Mouse (Mus musculus) heart, adult 8-10 months (tissue): ENCODE data around the gene Eif4g3. TPM values are rescaled to one million over a fixed set of nuclear protein-coding genes. Genes with fewer than 3 reads are reported as not detected.

Experiments
- DNase-seq: peaks from one replicate; pipeline ENCODE4 v3.0.0; 2022; ENCODE audit warnings: low spot score
- total RNA-seq, 4 experiments: library from RNA; stranded (reverse); gene quantifications; 2 replicates each; pipeline ENCODE4 v1.2.4; 2022

Gene Eif4g3
- total RNA-seq, 4 experiments from 2014 or later = 36.5 to 42.9 (median 41.0) TPM

- DNase-seq = no peak
Observed at GRCm38 (mm10) chr4:138153980-138154379, 161.2 kb downstream of the Eif4g3 start.

- no peak for DNase-seq
Observed at GRCm38 (mm10) chr4:138160918-138161317, 168.1 kb downstream of the Eif4g3 start.

GRCm38 (mm10) chr4:138161550-138161949 is 168.7 kb downstream of the Eif4g3 start:
- no peak for DNase-seq

- DNase-seq = no peak
Observed at GRCm38 (mm10) chr4:138163836-138164235, 171.0 kb downstream of the Eif4g3 start.

- no peak for DNase-seq
Observed at GRCm38 (mm10) chr4:138164860-138165259, 172.0 kb downstream of the Eif4g3 start.

GRCm38 (mm10) chr4:138166519-138166918 is 173.7 kb downstream of the Eif4g3 start:
- no peak for DNase-seq

- no peak for DNase-seq
Observed at GRCm38 (mm10) chr4:138168162-138168561, 175.3 kb downstream of the Eif4g3 start.

- no peak for DNase-seq
Observed at GRCm38 (mm10) chr4:138169420-138169819, 176.6 kb downstream of the Eif4g3 start.

GRCm38 (mm10) chr4:138172686-138173085 is 179.9 kb downstream of the Eif4g3 start:
- no peak for DNase-seq

GRCm38 (mm10) chr4:138179391-138179790 is 186.6 kb downstream of the Eif4g3 start:
- no peak for DNase-seq

- no peak for DNase-seq
Observed at GRCm38 (mm10) chr4:138180719-138181118, 187.9 kb downstream of the Eif4g3 start.

- DNase-seq = no peak
Observed at GRCm38 (mm10) chr4:138184056-138184455, 191.2 kb downstream of the Eif4g3 start.

GRCm38 (mm10) chr4:138184573-138184981 is 191.8 kb downstream of the Eif4g3 start:
- peak; percentile 11 for DNase-seq

- no peak for DNase-seq
Observed at GRCm38 (mm10) chr4:138185961-138186360, 193.1 kb downstream of the Eif4g3 start.

GRCm38 (mm10) chr4:138187995-138188394 is 195.2 kb downstream of the Eif4g3 start:
- DNase-seq = no peak

GRCm38 (mm10) chr4:138192561-138192960 is 199.7 kb downstream of the Eif4g3 start:
- no peak for DNase-seq

- no peak for DNase-seq
Observed at GRCm38 (mm10) chr4:138200769-138201168, 207.9 kb downstream of the Eif4g3 start.

- DNase-seq = no peak
Observed at GRCm38 (mm10) chr4:138201696-138202095, 208.9 kb downstream of the Eif4g3 start.

GRCm38 (mm10) chr4:138210116-138210515 is 217.3 kb downstream of the Eif4g3 start:
- DNase-seq = no peak

- no peak for DNase-seq
Observed at GRCm38 (mm10) chr4:138213861-138214260, 221.0 kb downstream of the Eif4g3 start.

GRCm38 (mm10) chr4:138215671-138216199 is 222.9 kb downstream of the Eif4g3 start:
- DNase-seq = no peak

GRCm38 (mm10) chr4:138216200-138216890 is 223.5 kb downstream of the Eif4g3 start, which contains the start of gene Hp1bp3:
Hp1bp3 (plus strand) TSS chr4:138216296.
- peak; percentile 57 for DNase-seq

- peak; percentile 97 for DNase-seq
Observed at GRCm38 (mm10) chr4:138216891-138217392, 224.1 kb downstream of the Eif4g3 start.
